Mouse (Mus musculus) heart, postnatal 0 days (tissue): ENCODE results near the gene Gm37240. TPM values are rescaled to one million over a fixed set of nuclear protein-coding genes. Genes with fewer than 3 reads are reported as not detected.
A peak's percentile ranks its signal among the peaks of the same experiment; 100 is the strongest.

Experiments
- ATAC-seq: fragments of 200-750 bp; cut with Nextera tagmentation; 2 replicates; pipeline ENCODE4 v1.8.0; 2017; ENCODE audit warnings: low read depth, moderate number of reproducible peaks, moderate library complexity; ENCODE audit not compliant: insufficient read depth
- DNase-seq: peaks from one replicate; pipeline ENCODE4 v3.0.0-alpha.2; 2016; ENCODE audit warnings: low spot score
- H3K27ac ChIP-seq: fragments of 300-500 bp; sonication (generic); 2 replicates; pipeline ENCODE4 v1.5.1; 2014; ENCODE audit warnings: low read depth, mild to moderate bottlenecking
- H3K27me3 ChIP-seq: fragments of 300-500 bp; sonication (generic); 2 replicates; pipeline ENCODE4 v1.6.1; 2014; ENCODE audit warnings: low read length, mixed read lengths; ENCODE audit not compliant: control insufficient read depth, insufficient read depth
- H3K36me3 ChIP-seq: fragments of 300-500 bp; sonication (generic); replicated peaks from 2 replicates; pipeline ENCODE4 v1.6.1; 2014; ENCODE audit warnings: low read length, mixed read lengths; ENCODE audit not compliant: control insufficient read depth, insufficient read depth
- H3K4me1 ChIP-seq: fragments of 300-500 bp; sonication (generic); 2 replicates; pipeline ENCODE4 v1.6.1; 2014; ENCODE audit warnings: antibody characterized with exemption; ENCODE audit not compliant: control insufficient read depth, insufficient read depth
- H3K4me2 ChIP-seq: fragments of 300-500 bp; sonication (generic); 2 replicates; pipeline ENCODE4 v1.6.1; 2014; ENCODE audit warnings: low read depth, mild to moderate bottlenecking, low read length, moderate library complexity
- H3K4me3 ChIP-seq: fragments of 300-500 bp; sonication (generic); 2 replicates; pipeline ENCODE4 v1.5.1; 2014; ENCODE audit warnings: low read depth, low read length
- H3K9ac ChIP-seq: fragments of 300-500 bp; sonication (generic); replicated peaks from 2 replicates; pipeline ENCODE4 v1.6.1; 2014; ENCODE audit warnings: low read depth, low read length, mixed read lengths
- H3K9me3 ChIP-seq: fragments of 300-500 bp; sonication (generic); replicated peaks from 2 replicates; pipeline ENCODE4 v1.6.1; 2016; ENCODE audit warnings: low read length; ENCODE audit not compliant: control insufficient read depth
- CTCF ChIP-seq: IDR thresholded peaks from 2 replicates; pipeline ENCODE4 v1.5.1; 2016; ENCODE audit warnings: antibody characterized with exemption, control low read depth, low read depth
- EP300 ChIP-seq: IDR thresholded peaks from 2 replicates; pipeline ENCODE4 v1.6.1; 2016; ENCODE audit warnings: antibody characterized with exemption, low read depth
- WGBS: fragments of 180-500 bp; shearing (Covaris S2); extraction: QIAGEN DNeasy Blood & Tissue Kit; methylation state at CpG from one replicate; pipeline ENCODE4 v1.1.7; 2014; 5-methylcytosine and 5-hydroxymethylcytosine counted together
- polyA plus RNA-seq: library from polyadenylated mRNA; unstranded; fragments of >200 nt; fragmentation: Nextera tagmentation; extraction: Ambion mirVana; gene quantifications from 2 replicates; pipeline ENCODE4 v1.2.1, GENCODE M21; 2015
- total RNA-seq: library from RNA; depleted of rRNA; stranded (reverse); fragments of >200 nt; gene quantifications from 2 replicates; pipeline ENCODE4 v1.2.3, GENCODE M21; 2014; ENCODE audit warnings: low replicate concordance

Gm37240 gene
- total and polyA plus RNA-seq, 2 experiments from 2014 or later: 21.7 to 72.1 TPM

- H3K27me3 ChIP-seq: no peaks in the 10 kb centered on the region
- 58% methylated on average over 3 of the region's 3 CpGs for WGBS
- no peaks in the 10 kb centered on the region for H3K9me3 ChIP-seq
- TF ChIP-seq CTCF (no peak), EP300 (no peak)
- peaks cover 15% of the 10 kb centered on the region; the same call in 1 of the 2 replicates for H3K4me1 ChIP-seq
- ATAC-seq (no peak), DNase-seq (no peak)
- H3K9ac ChIP-seq: no peak overlapping the region
- H3K4me3 ChIP-seq: no peak overlapping the region
- no peak overlapping the region for H3K4me2 ChIP-seq
- H3K27ac ChIP-seq: no peak overlapping the region
- H3K36me3 ChIP-seq: no peaks in the 10 kb centered on the region
Observed at GRCm38 (mm10) chr3:84622026-84622425, 1265.3 kb downstream of the Gm37240 start.

- no peak overlapping the region for H3K4me2 ChIP-seq
- ATAC-seq (no peak), DNase-seq (no peak)
- no peaks in the 10 kb centered on the region for H3K36me3 ChIP-seq
- no peaks in the 10 kb centered on the region for H3K27me3 ChIP-seq
- H3K27ac ChIP-seq: no peak overlapping the region
- H3K9me3 ChIP-seq: no peaks in the 10 kb centered on the region
- 94% methylated on average over 6 of the region's 6 CpGs for WGBS
- H3K4me3 ChIP-seq: no peak overlapping the region
- H3K9ac ChIP-seq: no peak overlapping the region
- TF ChIP-seq EP300: no peak
- no peak for TF ChIP-seq CTCF
- H3K4me1 ChIP-seq: peaks cover 5% of the 10 kb centered on the region; the same call in 1 of the 2 replicates
Observed at GRCm38 (mm10) chr3:84619725-84620124, 1267.6 kb downstream of the Gm37240 start.

- peaks cover 3% of the 10 kb centered on the region; the same call in 1 of the 2 replicates for H3K4me1 ChIP-seq
- TF ChIP-seq CTCF (no peak), EP300 (no peak)
- H3K27me3 ChIP-seq: no peaks in the 10 kb centered on the region
- no peak overlapping the region for H3K4me2 ChIP-seq
- WGBS: 90% methylated on average over 7 of the region's 7 CpGs
- ATAC-seq (no peak), DNase-seq (no peak)
- H3K9ac ChIP-seq: no peak overlapping the region
- H3K36me3 ChIP-seq: no peaks in the 10 kb centered on the region
- H3K9me3 ChIP-seq: no peaks in the 10 kb centered on the region
- H3K4me3 ChIP-seq: no peak overlapping the region
- H3K27ac ChIP-seq: no peak overlapping the region
Observed at GRCm38 (mm10) chr3:84619056-84619455, 1268.3 kb downstream of the Gm37240 start.

GRCm38 (mm10) chr3:84618627-84619026 lies 1268.7 kb downstream of the Gm37240 start:
- no peak for ATAC-seq
- no peaks in the 10 kb centered on the region for H3K4me1 ChIP-seq
- H3K9me3 ChIP-seq: no peaks in the 10 kb centered on the region
- H3K9ac ChIP-seq: no peak overlapping the region
- H3K27me3 ChIP-seq: no peaks in the 10 kb centered on the region
- TF ChIP-seq CTCF: no peak
- TF ChIP-seq EP300: no peak
- H3K27ac ChIP-seq: no peak overlapping the region
- H3K4me3 ChIP-seq: no peak overlapping the region
- DNase-seq: no peak
- 93% methylated on average over 2 of the region's 2 CpGs for WGBS
- no peaks in the 10 kb centered on the region for H3K36me3 ChIP-seq
- no peak overlapping the region for H3K4me2 ChIP-seq

GRCm38 (mm10) chr3:84615856-84616225 lies 1271.5 kb downstream of the Gm37240 start:
- no peak for TF ChIP-seq EP300
- TF ChIP-seq CTCF: no peak
- no peaks in the 10 kb centered on the region for H3K36me3 ChIP-seq
- no peak overlapping the region for H3K4me3 ChIP-seq
- WGBS: 46% methylated on average over 7 of the region's 7 CpGs
- H3K27ac ChIP-seq: no peak overlapping the region
- no peaks in the 10 kb centered on the region for H3K27me3 ChIP-seq
- no peaks in the 10 kb centered on the region for H3K4me1 ChIP-seq
- no peak overlapping the region for H3K4me2 ChIP-seq
- DNase-seq (peak; percentile 3), ATAC-seq (no peak)
- no peaks in the 10 kb centered on the region for H3K9me3 ChIP-seq
- H3K9ac ChIP-seq: no peak overlapping the region

GRCm38 (mm10) chr3:84615050-84615855 lies 1272.1 kb downstream of the Gm37240 start:
- Histone ChIP-seq H3K27ac (no peak overlapping the region), H3K4me2 (no peak overlapping the region), H3K36me3 (no peaks in the 10 kb centered on the region), H3K4me1 (no peaks in the 10 kb centered on the region), H3K27me3 (no peaks in the 10 kb centered on the region), H3K9me3 (no peaks in the 10 kb centered on the region), H3K4me3 (no peak overlapping the region), H3K9ac (no peak overlapping the region)
- 14% methylated on average over 5 of the region's 5 CpGs for WGBS
- DNase-seq (peak; percentile 80), ATAC-seq (peak; percentile 30; the same call in 1 of the 2 replicates)
- TF ChIP-seq CTCF (peak; percentile 68), EP300 (no peak)
